Mouse (Mus musculus) left cerebral cortex, adult 2 months (tissue): ENCODE measurements around the gene Uevld. TPM values are rescaled to one million over a fixed set of nuclear protein-coding genes. Genes with fewer than 3 reads are reported as not detected.
A peak's percentile ranks its signal among the peaks of the same experiment; 100 is the strongest.
"Not testable (repeated sequence)": the region's sequence is repeated elsewhere in the genome, so short reads cannot be mapped to it uniquely, and the experiment has no call there.

Experiments
- DNase-seq, 2 experiments: peaks; one replicate each; pipeline ENCODE4 v3.0.0; 2021 to 2022; ENCODE audit warnings: low spot score in 2 of 2, mixed read lengths in 1 of 2; ENCODE audit errors: extremely low spot score in 1 of 2
- H3K27ac ChIP-seq: fragments of 200-600 bp; 2 replicates; pipeline ENCODE4 v1.8.1; 2022
- H3K4me3 ChIP-seq: fragments of 200-600 bp; 2 replicates; pipeline ENCODE4 v1.8.1; 2022
- CTCF ChIP-seq: fragments of 200-600 bp; IDR thresholded peaks from 2 replicates; pipeline ENCODE4 v1.8.1; 2022; ENCODE audit warnings: antibody characterized with exemption, mild to moderate bottlenecking, moderate library complexity
- intact Hi-C: fragments of 180-260 bp; cut with DNase I; formaldehyde crosslinking; loops from one replicate; pipeline ENCODE4 v1.15.1; 2025
- total RNA-seq, 2 experiments: library from RNA; stranded (reverse); gene quantifications; 2 replicates each; pipeline ENCODE4 v1.2.3; 2021

The Uevld gene
- total RNA-seq, 2 experiments from 2014 or later: 11.7 to 13.2 TPM

DNA sequence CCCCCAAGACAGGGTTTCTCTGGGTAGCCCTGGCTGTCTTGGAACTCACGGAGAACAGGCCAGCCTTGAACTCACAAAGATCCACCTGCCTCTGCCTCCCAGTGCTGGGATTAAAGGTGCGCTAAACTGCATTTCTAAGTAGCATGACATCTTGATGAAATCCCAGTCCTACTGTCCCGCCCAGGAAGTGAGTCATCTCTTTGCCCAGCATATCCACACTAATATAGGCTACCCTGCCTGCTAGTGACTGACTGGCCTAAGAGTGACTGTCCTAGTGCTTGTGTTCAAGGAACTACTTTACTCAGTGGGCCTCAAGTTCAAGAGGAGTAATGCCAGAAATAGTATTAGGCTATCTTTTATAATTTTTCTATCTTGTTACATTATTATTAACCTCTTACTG is 42.0 kb downstream of the Uevld start:
- TF ChIP-seq CTCF: no peak
- Histone ChIP-seq H3K27ac (no peak overlapping the region), H3K4me3 (no peak overlapping the region)
- intact Hi-C loops: no loop called here
- DNase-seq: no peak

GRCm38 (mm10) chr7:46911250-46911649 is 47.1 kb downstream of the Uevld start:
- H3K27ac ChIP-seq: no peak overlapping the region
- DNase-seq: no peak
- intact Hi-C loops: no loop called here
- no peak for TF ChIP-seq CTCF
- H3K4me3 ChIP-seq: no peak overlapping the region

DNA sequence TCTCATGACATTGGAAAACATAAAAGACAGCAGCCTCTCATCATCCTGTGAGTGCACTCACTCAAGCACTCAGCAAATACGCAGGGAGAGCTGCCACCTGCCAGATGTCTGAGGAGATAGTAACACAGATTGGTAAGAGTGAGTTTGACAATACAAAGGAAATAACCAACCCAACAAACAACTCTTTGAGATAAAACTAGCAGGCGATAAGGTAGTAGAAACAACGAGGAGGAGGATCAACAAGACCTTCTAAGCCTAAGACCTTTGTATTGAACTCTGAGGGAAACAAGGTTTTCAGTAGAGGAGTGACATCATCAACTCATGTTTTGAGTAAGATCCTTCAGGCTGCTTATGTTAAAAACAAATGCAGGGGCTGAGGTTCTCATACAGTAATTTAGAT is 59.0 kb downstream of the Uevld start:
- no peak for TF ChIP-seq CTCF
- no peak overlapping the region for H3K4me3 ChIP-seq
- H3K27ac ChIP-seq: no peak overlapping the region
- no peak for DNase-seq
- intact Hi-C loops: no loop called here

GRCm38 (mm10) chr7:46895511-46895910 is 62.8 kb downstream of the Uevld start:
- DNase-seq: no peak
- Histone ChIP-seq H3K4me3 (no peak overlapping the region), H3K27ac (no peak overlapping the region)
- TF ChIP-seq CTCF: no peak
- intact Hi-C loops: no loop called here

DNA sequence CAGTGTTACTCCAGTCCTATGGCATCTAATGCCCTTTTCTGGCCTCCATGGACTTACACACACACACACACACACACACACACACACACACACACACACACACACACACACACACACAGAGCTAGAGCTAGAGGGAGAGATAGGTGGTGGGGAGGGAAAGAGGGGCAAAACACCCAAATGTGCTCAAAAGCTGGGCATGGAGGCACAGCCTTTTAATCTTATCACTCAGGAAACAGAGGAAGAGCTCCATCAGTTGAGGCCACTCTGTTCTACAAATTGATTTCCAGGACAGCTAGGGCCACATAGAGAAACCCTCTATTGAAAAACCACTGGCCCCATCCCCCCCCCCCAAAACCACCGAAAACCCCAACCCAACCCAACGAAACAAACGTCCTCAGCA is 75.0 kb downstream of the Uevld start:
- TF ChIP-seq CTCF: no peak
- intact Hi-C loops: no loop called here
- Histone ChIP-seq H3K4me3 (no peak overlapping the region), H3K27ac (no peak overlapping the region)
- DNase-seq: no peak

DNA sequence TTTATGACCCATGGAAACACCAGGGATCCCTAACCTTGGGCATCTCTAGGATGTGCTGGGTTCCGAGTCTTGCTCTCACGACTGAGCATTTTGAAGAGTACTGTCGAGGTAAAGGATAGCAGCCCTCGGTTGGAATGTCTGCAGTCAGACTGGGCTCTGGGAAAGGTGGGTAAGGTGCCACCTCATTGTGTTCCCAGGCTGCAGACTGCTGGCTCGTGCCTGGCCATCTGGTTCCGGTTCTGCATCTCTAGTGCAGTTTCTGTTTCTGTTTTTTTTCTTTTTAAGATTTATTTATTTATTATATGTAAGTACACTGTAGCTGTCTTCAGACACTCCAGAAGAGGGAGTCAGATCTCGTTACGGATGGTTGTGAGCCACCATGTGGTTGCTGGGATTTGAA is 76.4 kb downstream of the Uevld start:
- DNase-seq, H3K4me3 ChIP-seq, H3K27ac ChIP-seq, intact Hi-C loops: not testable (repeated sequence)

DNA sequence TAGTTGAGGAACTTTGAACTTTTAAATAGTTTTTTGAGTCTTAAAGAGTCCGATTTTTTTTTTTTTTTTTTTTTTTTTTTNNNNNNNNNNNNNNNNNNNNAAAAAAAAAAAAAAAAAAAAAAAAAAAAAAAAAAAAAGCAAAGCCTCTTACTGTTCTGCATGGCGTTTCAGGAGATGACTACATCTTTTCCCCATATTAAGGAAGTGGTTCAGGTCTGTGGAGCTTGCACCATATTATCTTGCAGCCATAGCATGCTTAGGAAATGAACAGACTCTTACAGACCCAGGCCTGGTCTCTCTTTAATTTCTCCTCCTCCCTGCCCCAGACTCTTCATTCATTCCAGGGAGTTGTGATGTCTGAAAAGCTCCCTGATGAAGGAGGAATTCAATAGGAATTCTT is 77.3 kb downstream of the Uevld start:
- no peak for TF ChIP-seq CTCF
- intact Hi-C loops: no loop called here
- DNase-seq: no peak

DNA sequence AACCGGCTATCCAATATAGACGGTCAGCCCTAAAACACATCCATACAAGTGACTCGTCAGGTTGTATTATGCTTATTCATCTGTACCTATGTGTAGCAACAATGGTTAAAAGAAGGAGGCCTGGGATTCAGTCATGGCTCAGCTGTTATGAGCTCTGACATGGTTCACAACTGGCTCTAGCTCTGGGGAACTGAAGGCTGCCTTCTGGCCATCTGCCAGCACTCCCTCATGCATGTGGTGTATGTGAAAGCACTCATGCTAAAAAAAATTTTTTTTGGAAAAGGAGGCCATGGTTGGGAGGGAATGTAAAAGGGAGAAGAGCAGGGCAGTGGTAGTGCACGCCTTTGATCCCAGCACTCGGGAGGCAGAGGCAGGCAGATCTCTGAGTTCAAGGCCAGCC is 78.5 kb downstream of the Uevld start:
- intact Hi-C loops: no loop called here
- no peak for TF ChIP-seq CTCF
- no peak for DNase-seq
- Histone ChIP-seq H3K27ac (no peak overlapping the region), H3K4me3 (no peak overlapping the region)

More for the DNA sequence above, 77.3 kb downstream of the Uevld start:
- no peak overlapping the region for H3K4me3 ChIP-seq
- H3K27ac ChIP-seq: no peak overlapping the region

DNA sequence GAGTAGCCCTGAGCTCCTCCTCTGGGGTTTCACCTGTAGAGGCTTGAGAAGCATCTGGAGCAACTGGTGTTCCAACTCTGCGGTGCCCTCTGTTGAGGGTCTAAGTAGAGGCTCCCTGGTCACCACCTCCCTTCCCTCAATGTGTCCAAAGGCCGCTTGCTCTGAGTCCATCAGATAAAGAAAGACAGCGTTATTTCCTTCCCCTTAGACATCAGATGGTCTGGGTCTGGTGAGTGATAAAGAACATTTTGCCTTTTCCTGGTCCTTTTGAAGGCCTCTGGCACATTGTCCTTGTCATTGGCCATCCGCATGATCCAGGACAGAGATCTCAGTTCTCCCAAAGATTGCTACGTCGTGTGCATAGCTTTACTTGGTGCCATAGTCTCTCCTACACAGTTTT is 81.1 kb downstream of the Uevld start:
- Histone ChIP-seq H3K4me3 (no peak overlapping the region), H3K27ac (no peak overlapping the region)
- intact Hi-C loops: no loop called here
- no peak for TF ChIP-seq CTCF
- no peak for DNase-seq

- H3K4me3 ChIP-seq: no peak overlapping the region
- intact Hi-C loops: no loop called here
- H3K27ac ChIP-seq: no peak overlapping the region
- no peak for TF ChIP-seq CTCF
- peak in 1 of 2 experiments; percentile 19 for DNase-seq
Measured at GRCm38 (mm10) chr7:46876841-46877240, 81.5 kb downstream of the Uevld start.

Other genes starting within 250 kb of the Uevld start
- 1 to 10 TPM; 8.8 to 9.3 TPM for gene Saal1, start 247.8 kb downstream of the Uevld start, total RNA-seq
- not detected for gene Saa3, start 242.8 kb downstream of the Uevld start, total RNA-seq
- not detected for gene Saa4, start 225.9 kb downstream of the Uevld start, total RNA-seq
- not detected for gene Saa1, start 215.5 kb downstream of the Uevld start, total RNA-seq
- gene Saa2, start 206.7 kb downstream of the Uevld start, total RNA-seq: not detected
- 10 to 100 TPM; 14.6 to 16.8 TPM for gene Hps5, start 162.5 kb downstream of the Uevld start, total RNA-seq
- 10 to 100 TPM; 34.3 to 36.4 TPM for gene Gtf2h1, start 162.4 kb downstream of the Uevld start, total RNA-seq
- gene Ldha, start 117.1 kb downstream of the Uevld start, total RNA-seq: 100 to 1,000 TPM; 342 to 356 TPM
- not detected for gene Ldhc, start 97.3 kb downstream of the Uevld start, total RNA-seq
- gene Tsg101, start 38.6 kb downstream of the Uevld start, total RNA-seq: 10 to 100 TPM; 74.9 to 76.2 TPM
- not detected for gene Gm9999, start 25.1 kb upstream of the Uevld start, total RNA-seq
- 10 to 100 TPM; 16.2 to 18.4 TPM for gene Spty2d1, start 49.9 kb upstream of the Uevld start, total RNA-seq
- gene Tmem86a, start 92.1 kb upstream of the Uevld start, total RNA-seq: 10 to 100 TPM; 12.5 to 14.7 TPM
- gene Ptpn5, start 175.2 kb upstream of the Uevld start, total RNA-seq: 100 to 1,000 TPM; 171 to 187 TPM
- gene Mrgpra6, start 246.4 kb upstream of the Uevld start, total RNA-seq: not detected